Mouse (Mus musculus) heart, embryonic 16.5 days (tissue): ENCODE measurements at regions not wholly inside any gene's neighbourhood (a gene's known extent, or its start where the extent isn't known, plus 50 kb on each side); places are given as distances from the start of the nearest gene placed in this dataset.
"Not testable (repeated sequence)": the region's sequence is repeated elsewhere in the genome, so short reads cannot be mapped to it uniquely, and the experiment has no call there.

ENCODE experiments used
- ATAC-seq: fragments of 200-750 bp; cut with Nextera tagmentation; replicated peaks from 2 replicates; pipeline ENCODE4 v1.8.0; 2017; ENCODE audit warnings: moderate number of reproducible peaks; ENCODE audit not compliant: insufficient read depth, low FRiP score; ENCODE audit errors: extremely low read depth
- H3K27ac ChIP-seq: fragments of 300-500 bp; sonication (generic); 2 replicates; pipeline ENCODE4 v1.5.1; 2014; ENCODE audit warnings: mild to moderate bottlenecking, low read length, control low read depth, moderate library complexity
- H3K27me3 ChIP-seq: fragments of 300-500 bp; sonication (generic); 2 replicates; pipeline ENCODE4 v1.6.1; 2014; ENCODE audit warnings: low read length, mixed read lengths; ENCODE audit not compliant: control insufficient read depth, insufficient read depth
- H3K36me3 ChIP-seq: fragments of 300-500 bp; sonication (generic); 2 replicates; pipeline ENCODE4 v1.6.1; 2014; ENCODE audit not compliant: control insufficient read depth, insufficient read depth
- H3K4me1 ChIP-seq: fragments of 300-500 bp; sonication (generic); 2 replicates; pipeline ENCODE4 v1.6.1; 2014; ENCODE audit warnings: low read length, mixed read lengths; ENCODE audit not compliant: control insufficient read depth, insufficient read depth
- H3K4me2 ChIP-seq: fragments of 300-500 bp; sonication (generic); 2 replicates; pipeline ENCODE4 v1.6.1; 2014; ENCODE audit warnings: low read depth, mild to moderate bottlenecking, control low read depth, low read length
- H3K4me3 ChIP-seq: fragments of 300-500 bp; sonication (generic); 2 replicates; pipeline ENCODE4 v1.5.1; 2014; ENCODE audit warnings: mild to moderate bottlenecking, control low read depth, low read length
- H3K9ac ChIP-seq: fragments of 300-500 bp; sonication (generic); 2 replicates; pipeline ENCODE4 v1.6.1; 2014; ENCODE audit warnings: low read length, control low read depth
- H3K9me3 ChIP-seq: fragments of 300-500 bp; sonication (generic); replicated peaks from 2 replicates; pipeline ENCODE4 v1.6.1; 2016; ENCODE audit warnings: low read length; ENCODE audit not compliant: control insufficient read depth
- WGBS: fragments of 180-500 bp; shearing (Covaris S2); extraction: QIAGEN DNeasy Blood & Tissue Kit; methylation state at CpG from one replicate; pipeline ENCODE4 v1.1.7; 2014; 5-methylcytosine and 5-hydroxymethylcytosine counted together

- ATAC-seq, result no peak
- Histone ChIP-seq H3K27ac (no peak overlapping the region), H3K36me3 (no peaks in the 10 kb centered on the region), H3K9me3 (no peaks in the 10 kb centered on the region), H3K4me1 (no peaks in the 10 kb centered on the region), H3K9ac (no peak overlapping the region), H3K4me2 (no peak overlapping the region), H3K27me3 (no peaks in the 10 kb centered on the region), H3K4me3 (no peak overlapping the region)
Measured at GRCm38 (mm10) chr17:16665253-16665652, 398.7 kb upstream of the Zfp960 start.

GRCm38 (mm10) chr17:16667606-16668005, 396.3 kb upstream of the Zfp960 start:
- Histone ChIP-seq H3K27ac (no peak overlapping the region), H3K4me1 (no peaks in the 10 kb centered on the region), H3K4me2 (no peak overlapping the region), H3K27me3 (no peaks in the 10 kb centered on the region), H3K4me3 (no peak overlapping the region), H3K36me3 (no peaks in the 10 kb centered on the region), H3K9me3 (no peaks in the 10 kb centered on the region), H3K9ac (no peak overlapping the region)
- WGBS, result 41% methylated on average over 1 of the region's 1 CpGs
- ATAC-seq, result no peak

- no peak overlapping the region for H3K9ac ChIP-seq
- H3K4me2 ChIP-seq, result no peak overlapping the region
- H3K36me3 ChIP-seq, result no peaks in the 10 kb centered on the region
- H3K9me3 ChIP-seq, result no peaks in the 10 kb centered on the region
- no peak overlapping the region for H3K27ac ChIP-seq
- H3K4me3 ChIP-seq, result no peak overlapping the region
- ATAC-seq, result no peak
- H3K4me1 ChIP-seq, result no peaks in the 10 kb centered on the region
- no peaks in the 10 kb centered on the region for H3K27me3 ChIP-seq
Measured at GRCm38 (mm10) chr17:16704199-16704598, 359.7 kb upstream of the Zfp960 start.

- no peaks in the 10 kb centered on the region for H3K27me3 ChIP-seq
- whole genome bisulfite sequencing, result 51% methylated on average over 1 of the region's 1 CpGs
- no peaks in the 10 kb centered on the region; the same call in 1 of the 2 replicates for H3K9me3 ChIP-seq
- no peaks in the 10 kb centered on the region for H3K4me1 ChIP-seq
- no peak overlapping the region for H3K27ac ChIP-seq
- H3K9ac ChIP-seq, result no peak overlapping the region
- no peak overlapping the region for H3K4me3 ChIP-seq
- no peaks in the 10 kb centered on the region for H3K36me3 ChIP-seq
- ATAC-seq, result no peak
- H3K4me2 ChIP-seq, result no peak overlapping the region
Measured at GRCm38 (mm10) chr17:16705890-16706289, 358.0 kb upstream of the Zfp960 start.

- 0 out of 2 replicates have a peak, but pooled peaks cover 4% of the 10 kb centered on the region for H3K9me3 ChIP-seq
- H3K36me3 ChIP-seq, result no peaks in the 10 kb centered on the region
- H3K27me3 ChIP-seq, result no peaks in the 10 kb centered on the region
- H3K4me3 ChIP-seq, result no peak overlapping the region
- WGBS, result 81% methylated on average over 2 of the region's 2 CpGs
- no peaks in the 10 kb centered on the region for H3K4me1 ChIP-seq
- ATAC-seq, result no peak
- no peak overlapping the region for H3K4me2 ChIP-seq
- H3K27ac ChIP-seq, result no peak overlapping the region
- H3K9ac ChIP-seq, result no peak overlapping the region
Measured at GRCm38 (mm10) chr17:16726904-16727303, 337.0 kb upstream of the Zfp960 start.

GRCm38 (mm10) chr17:16753090-16753489, 310.8 kb upstream of the Zfp960 start:
- no peak overlapping the region for H3K4me2 ChIP-seq
- H3K36me3 ChIP-seq, result no peaks in the 10 kb centered on the region
- H3K27ac ChIP-seq, result no peak overlapping the region
- no peaks in the 10 kb centered on the region for H3K9me3 ChIP-seq
- WGBS, result 72% methylated on average over 4 of the region's 4 CpGs
- H3K9ac ChIP-seq, result no peak overlapping the region
- no peak overlapping the region for H3K4me3 ChIP-seq
- no peaks in the 10 kb centered on the region for H3K4me1 ChIP-seq
- ATAC-seq, result no peak
- no peaks in the 10 kb centered on the region for H3K27me3 ChIP-seq

- not testable (repeated sequence) for H3K27ac ChIP-seq, H3K4me2 ChIP-seq, H3K36me3 ChIP-seq, H3K4me3 ChIP-seq, ATAC-seq, H3K9me3 ChIP-seq, H3K9ac ChIP-seq, H3K27me3 ChIP-seq, H3K4me1 ChIP-seq
- WGBS, result 78% methylated on average over 7 of the region's 7 CpGs
Measured at GRCm38 (mm10) chr17:16770587-16770986, 293.3 kb upstream of the Zfp960 start.

- no peaks in the 10 kb centered on the region for H3K36me3 ChIP-seq
- no peak for ATAC-seq
- H3K9me3 ChIP-seq, result no peaks in the 10 kb centered on the region
- no peak overlapping the region for H3K27ac ChIP-seq
- 71% methylated on average over 5 of the region's 5 CpGs for WGBS
- no peaks in the 10 kb centered on the region for H3K4me1 ChIP-seq
- no peak overlapping the region for H3K9ac ChIP-seq
- no peak overlapping the region for H3K4me3 ChIP-seq
- no peak overlapping the region for H3K4me2 ChIP-seq
- no peaks in the 10 kb centered on the region for H3K27me3 ChIP-seq
Measured at GRCm38 (mm10) chr17:16798316-16798715, 265.6 kb upstream of the Zfp960 start.

- Histone ChIP-seq H3K9ac (no peak overlapping the region), H3K9me3 (no peaks in the 10 kb centered on the region), H3K4me1 (no peaks in the 10 kb centered on the region), H3K4me3 (no peak overlapping the region), H3K27ac (no peak overlapping the region), H3K36me3 (no peaks in the 10 kb centered on the region), H3K4me2 (no peak overlapping the region), H3K27me3 (no peaks in the 10 kb centered on the region)
- WGBS, result 13% methylated on average over 3 of the region's 3 CpGs
- ATAC-seq, result no peak
Measured at GRCm38 (mm10) chr17:16804986-16805385, 258.9 kb upstream of the Zfp960 start.

GRCm38 (mm10) chr17:16818421-16818820, 245.5 kb upstream of the Zfp960 start:
- H3K27me3 ChIP-seq, result no peaks in the 10 kb centered on the region
- no peaks in the 10 kb centered on the region for H3K36me3 ChIP-seq
- H3K4me2 ChIP-seq, result no peak overlapping the region
- H3K4me3 ChIP-seq, result no peak overlapping the region
- ATAC-seq, result no peak
- H3K27ac ChIP-seq, result no peak overlapping the region
- no peaks in the 10 kb centered on the region for H3K4me1 ChIP-seq
- 31% methylated on average over 3 of the region's 3 CpGs for WGBS
- no peaks in the 10 kb centered on the region for H3K9me3 ChIP-seq
- H3K9ac ChIP-seq, result no peak overlapping the region
